Mouse (Mus musculus): Measurements from ENCODE around the gene Hmgn1.

DNA sequence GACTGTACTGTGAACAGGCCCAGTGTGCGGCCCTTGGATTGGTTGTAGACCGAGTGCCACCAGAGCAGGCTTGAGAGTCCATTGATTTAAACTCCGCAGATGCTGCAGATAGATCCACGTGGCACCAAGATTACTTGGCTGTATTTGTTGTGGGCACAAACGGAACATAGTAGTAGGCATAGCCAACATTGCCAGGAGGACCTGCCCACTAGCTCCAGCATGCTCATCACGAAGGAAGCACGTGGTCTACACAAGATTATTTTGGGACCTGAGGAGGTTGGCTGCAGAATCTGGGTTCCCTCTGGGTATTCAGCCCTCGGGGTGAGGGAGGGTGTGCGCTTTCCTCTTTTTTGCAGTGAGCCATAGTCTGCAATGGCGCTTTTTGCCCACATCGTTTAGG lies 29.6 kb upstream of the Hmgn1 start:
- no peak for TF ChIP-seq CTCF (IDR thresholded peaks at IDR 0.05; ENCODE audit: low read depth)
- TF ChIP-seq EP300 (IDR thresholded peaks at IDR 0.05; ENCODE audit: low read depth) = no peak

Measured in liver, postnatal 0 days (tissue).